Mouse (Mus musculus): ENCODE measurements around the gene Prg2. TPM values are rescaled to one million over a fixed set of nuclear protein-coding genes. Genes with fewer than 3 reads are reported as not detected.

Gene Prg2
- polyA plus RNA-seq, 1 experiment from 2014 or later, result 1.0 TPM

- Histone ChIP-seq H3K9me3 (ENCODE audit: control insufficient read depth, low read length) (no peaks in the 10 kb centered on the region), H3K36me3 (ENCODE audit: control insufficient read depth, insufficient read depth, low read length) (no peaks in the 10 kb centered on the region), H3K4me2 (ENCODE audit: low read depth, low read length) (no peak overlapping the region), H3K27ac (ENCODE audit: low read length) (no peak overlapping the region), H3K4me1 (ENCODE audit: control insufficient read depth, insufficient read depth, low read length) (peaks cover 27% of the 10 kb centered on the region), H3K9ac (ENCODE audit: low read depth, low read length) (no peak overlapping the region), H3K27me3 (replicated peaks; ENCODE audit: control insufficient read depth, insufficient read depth, low read length) (no peaks in the 10 kb centered on the region), H3K4me3 (ENCODE audit: low read length) (no peak overlapping the region)
- WGBS, result 80% methylated on average over 14 of the region's 14 CpGs
- ATAC-seq, result no peak
Measured at GRCm38 (mm10) chr2:85012679-85013078, 32.4 kb downstream of the Prg2 start.

DNA sequence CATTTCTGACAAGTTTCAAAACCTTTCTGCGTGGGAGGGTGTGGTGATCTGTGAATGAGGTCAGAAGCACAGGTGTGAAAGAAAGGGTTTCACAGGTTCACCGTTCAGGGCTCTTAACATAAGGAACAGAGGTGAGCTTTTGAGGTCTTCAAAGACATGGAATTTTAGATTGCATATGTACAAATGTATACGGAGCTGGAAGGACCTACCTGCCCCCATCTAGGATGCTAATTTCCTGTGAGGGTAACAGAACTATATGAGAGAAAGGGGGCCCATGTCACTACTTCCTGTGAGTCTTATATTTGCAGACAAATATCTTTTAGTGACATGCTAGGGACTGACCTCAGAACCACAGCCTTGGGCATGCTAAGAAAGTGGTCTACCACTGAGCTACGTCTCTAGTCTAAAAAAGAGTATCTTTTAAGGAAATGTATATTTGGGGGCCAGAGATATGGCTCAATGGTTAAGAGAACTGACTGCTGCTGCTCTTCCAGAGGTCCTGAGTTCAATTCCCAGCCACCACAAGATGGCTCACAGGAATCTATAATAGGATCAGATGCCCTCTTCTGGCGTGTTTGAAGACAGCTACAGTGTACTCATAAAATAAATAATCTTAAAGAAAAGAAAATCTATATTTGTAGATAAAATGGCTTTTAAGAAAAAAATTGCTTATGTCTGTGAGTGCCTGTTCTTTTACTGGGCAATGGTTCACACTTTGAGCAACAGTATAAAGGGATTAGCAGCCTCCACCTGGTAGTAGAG is 33.7 kb downstream of the Prg2 start:
- no peak for ATAC-seq
- no peak overlapping the region for H3K4me2 ChIP-seq (ENCODE audit: low read depth, low read length)

GRCm38 (mm10) chr2:85014588-85014982 is 34.3 kb downstream of the Prg2 start:
- no peaks in the 10 kb centered on the region for H3K27me3 ChIP-seq (replicated peaks; ENCODE audit: control insufficient read depth, insufficient read depth, low read length)
- no peak overlapping the region for H3K4me3 ChIP-seq (ENCODE audit: low read length)
- H3K4me1 ChIP-seq (ENCODE audit: control insufficient read depth, insufficient read depth, low read length), result peaks cover 25% of the 10 kb centered on the region
- H3K4me2 ChIP-seq (ENCODE audit: low read depth, low read length), result no peak overlapping the region
- no peak overlapping the region for H3K9ac ChIP-seq (ENCODE audit: low read depth, low read length)
- ATAC-seq, result peak; percentile 19; the same call in 1 of the 2 replicates
- H3K9me3 ChIP-seq (ENCODE audit: control insufficient read depth, low read length), result no peaks in the 10 kb centered on the region
- WGBS, result 35% methylated on average over 3 of the region's 3 CpGs
- no peak overlapping the region; the same call in 1 of the 2 replicates for H3K27ac ChIP-seq (ENCODE audit: low read length)
- no peaks in the 10 kb centered on the region for H3K36me3 ChIP-seq (ENCODE audit: control insufficient read depth, insufficient read depth, low read length)

More for the DNA sequence above, 33.7 kb downstream of the Prg2 start:
- H3K27me3 ChIP-seq (replicated peaks; ENCODE audit: control insufficient read depth, insufficient read depth, low read length), result no peaks in the 10 kb centered on the region
- WGBS, result 78% methylated on average over 5 of the region's 5 CpGs
- no peak overlapping the region for H3K4me3 ChIP-seq (ENCODE audit: low read length)
- H3K27ac ChIP-seq (ENCODE audit: low read length), result no peak overlapping the region; the same call in 1 of the 2 replicates
- H3K36me3 ChIP-seq (ENCODE audit: control insufficient read depth, insufficient read depth, low read length), result no peaks in the 10 kb centered on the region
- H3K9me3 ChIP-seq (ENCODE audit: control insufficient read depth, low read length), result no peaks in the 10 kb centered on the region
- no peak overlapping the region for H3K9ac ChIP-seq (ENCODE audit: low read depth, low read length)
- peaks cover 27% of the 10 kb centered on the region for H3K4me1 ChIP-seq (ENCODE audit: control insufficient read depth, insufficient read depth, low read length)

DNA sequence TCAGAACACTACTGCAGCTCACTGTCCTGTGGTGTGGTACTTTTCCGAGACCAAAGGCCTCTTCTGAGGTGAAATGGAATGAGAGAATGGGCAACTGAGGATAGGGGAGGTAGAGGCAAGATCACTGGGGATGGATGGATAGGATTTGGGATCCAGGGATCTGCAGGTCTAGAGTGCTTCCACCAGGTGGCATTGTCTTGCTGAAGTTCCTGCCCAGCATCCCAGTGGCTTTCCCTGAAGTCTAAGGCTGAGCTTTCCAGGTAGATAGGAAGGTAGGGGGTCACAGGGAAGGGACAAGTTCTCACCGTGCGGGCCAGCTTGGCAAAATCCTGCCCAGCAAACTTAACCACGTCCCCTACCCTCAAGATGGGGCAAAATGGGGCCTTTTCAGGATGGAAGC is 41.8 kb downstream of the Prg2 start:
- H3K27me3 ChIP-seq (replicated peaks; ENCODE audit: control insufficient read depth, insufficient read depth, low read length), result no peaks in the 10 kb centered on the region
- ATAC-seq, result peak; percentile 62
- no peak overlapping the region for H3K27ac ChIP-seq (ENCODE audit: low read length)
- 21% methylated on average over 4 of the region's 4 CpGs for whole genome bisulfite sequencing
- no peaks in the 10 kb centered on the region for H3K9me3 ChIP-seq (ENCODE audit: control insufficient read depth, low read length)
- H3K4me3 ChIP-seq (ENCODE audit: low read length), result no peak overlapping the region
- no peak overlapping the region for H3K4me2 ChIP-seq (ENCODE audit: low read depth, low read length)
- H3K9ac ChIP-seq (ENCODE audit: low read depth, low read length), result no peak overlapping the region
- no peaks in the 10 kb centered on the region for H3K4me1 ChIP-seq (ENCODE audit: control insufficient read depth, insufficient read depth, low read length)
- H3K36me3 ChIP-seq (ENCODE audit: control insufficient read depth, insufficient read depth, low read length), result no peaks in the 10 kb centered on the region

DNA sequence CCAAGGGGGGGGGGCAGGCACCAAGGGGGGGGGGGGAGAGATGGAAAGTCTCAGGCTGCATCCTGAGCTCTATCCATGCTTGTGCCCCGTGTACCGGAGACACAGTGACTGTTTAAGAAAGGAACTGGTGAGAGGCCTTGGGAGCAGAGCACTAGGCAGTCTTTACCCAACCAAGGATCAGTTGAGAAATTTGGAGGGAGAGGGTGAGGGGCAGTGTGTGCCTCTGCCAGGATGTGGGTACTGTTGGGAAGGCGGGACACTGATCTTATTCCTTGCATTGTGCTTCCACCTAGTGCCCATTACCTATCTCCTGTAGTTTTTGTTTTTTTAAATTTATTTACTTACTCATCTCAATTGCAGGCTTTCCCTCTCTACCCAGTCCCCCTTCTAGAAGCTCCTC is 45.9 kb downstream of the Prg2 start:
- no peak for ATAC-seq
- Histone ChIP-seq H3K27ac (ENCODE audit: low read length) (no peak overlapping the region), H3K9ac (ENCODE audit: low read depth, low read length) (no peak overlapping the region), H3K36me3 (ENCODE audit: control insufficient read depth, insufficient read depth, low read length) (no peaks in the 10 kb centered on the region), H3K9me3 (ENCODE audit: control insufficient read depth, low read length) (no peaks in the 10 kb centered on the region), H3K4me2 (ENCODE audit: low read depth, low read length) (no peak overlapping the region), H3K4me3 (ENCODE audit: low read length) (no peak overlapping the region), H3K27me3 (replicated peaks; ENCODE audit: control insufficient read depth, insufficient read depth, low read length) (no peaks in the 10 kb centered on the region), H3K4me1 (ENCODE audit: control insufficient read depth, insufficient read depth, low read length) (peaks cover 15% of the 10 kb centered on the region)
- WGBS, result 64% methylated on average over 3 of the region's 3 CpGs

DNA sequence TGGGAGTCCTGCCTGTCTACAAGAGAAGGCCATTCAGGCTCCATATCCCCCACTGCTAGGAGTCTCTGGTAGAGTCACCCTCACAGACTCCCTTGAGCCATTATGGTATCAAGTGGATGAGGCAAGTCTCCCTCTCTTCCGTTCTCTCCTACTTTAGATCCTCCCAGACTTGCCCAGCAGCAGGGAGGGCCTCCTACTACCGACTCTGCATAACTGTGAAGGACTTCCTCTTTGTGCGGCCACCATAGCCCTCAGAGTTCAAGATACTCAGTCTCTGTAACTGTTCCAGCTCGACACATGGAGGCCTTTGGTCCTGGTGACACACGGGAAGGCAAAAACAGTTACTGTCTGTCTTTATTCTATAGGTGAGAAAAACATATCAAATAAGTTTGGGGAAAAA is 47.0 kb downstream of the Prg2 start:
- H3K27ac ChIP-seq (ENCODE audit: low read length), result no peak overlapping the region
- WGBS, result 69% methylated on average over 5 of the region's 5 CpGs
- no peak overlapping the region for H3K4me2 ChIP-seq (ENCODE audit: low read depth, low read length)
- H3K4me3 ChIP-seq (ENCODE audit: low read length), result no peak overlapping the region
- no peak for ATAC-seq
- H3K36me3 ChIP-seq (ENCODE audit: control insufficient read depth, insufficient read depth, low read length), result no peaks in the 10 kb centered on the region
- no peaks in the 10 kb centered on the region for H3K9me3 ChIP-seq (ENCODE audit: control insufficient read depth, low read length)
- H3K4me1 ChIP-seq (ENCODE audit: control insufficient read depth, insufficient read depth, low read length), result peaks cover 15% of the 10 kb centered on the region
- H3K9ac ChIP-seq (ENCODE audit: low read depth, low read length), result no peak overlapping the region
- H3K27me3 ChIP-seq (replicated peaks; ENCODE audit: control insufficient read depth, insufficient read depth, low read length), result no peaks in the 10 kb centered on the region

DNA sequence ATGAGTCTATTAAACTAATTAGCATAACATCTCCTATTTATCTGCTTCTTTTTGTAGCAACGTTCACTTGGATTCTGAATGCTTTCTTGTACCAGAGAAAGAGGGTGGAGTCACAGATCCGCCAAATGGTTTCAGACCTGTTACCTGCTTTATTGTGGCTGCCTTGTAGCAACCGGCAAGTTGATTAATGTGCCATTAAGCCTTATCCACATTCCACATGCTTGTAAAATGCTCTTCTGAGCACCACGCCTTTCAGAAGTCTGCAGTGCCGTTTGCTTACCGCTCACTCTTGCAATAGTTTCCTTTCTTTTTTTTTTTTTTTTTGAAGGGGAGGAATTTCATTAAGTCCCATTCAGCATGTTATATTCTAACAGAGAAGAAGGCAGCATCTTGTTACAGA is 49.6 kb downstream of the Prg2 start:
- Histone ChIP-seq H3K9ac (ENCODE audit: low read depth, low read length) (no peak overlapping the region), H3K27ac (ENCODE audit: low read length) (no peak overlapping the region), H3K36me3 (ENCODE audit: control insufficient read depth, insufficient read depth, low read length) (no peaks in the 10 kb centered on the region), H3K27me3 (replicated peaks; ENCODE audit: control insufficient read depth, insufficient read depth, low read length) (no peaks in the 10 kb centered on the region), H3K4me3 (ENCODE audit: low read length) (no peak overlapping the region), H3K4me2 (ENCODE audit: low read depth, low read length) (no peak overlapping the region), H3K9me3 (ENCODE audit: control insufficient read depth, low read length) (no peaks in the 10 kb centered on the region), H3K4me1 (ENCODE audit: control insufficient read depth, insufficient read depth, low read length) (peaks cover 15% of the 10 kb centered on the region)
- WGBS, result 22% methylated on average over 6 of the region's 6 CpGs
- ATAC-seq, result peak; percentile 70

GRCm38 (mm10) chr2:85030989-85031388 is 50.7 kb downstream of the Prg2 start:
- H3K9ac ChIP-seq (ENCODE audit: low read depth, low read length), result no peak overlapping the region
- no peak overlapping the region for H3K27ac ChIP-seq (ENCODE audit: low read length)
- H3K9me3 ChIP-seq (ENCODE audit: control insufficient read depth, low read length), result no peaks in the 10 kb centered on the region
- H3K4me3 ChIP-seq (ENCODE audit: low read length), result no peak overlapping the region
- H3K4me2 ChIP-seq (ENCODE audit: low read depth, low read length), result no peak overlapping the region
- WGBS, result 57% methylated on average over 6 of the region's 6 CpGs
- no peak for ATAC-seq
- H3K36me3 ChIP-seq (ENCODE audit: control insufficient read depth, insufficient read depth, low read length), result no peaks in the 10 kb centered on the region
- H3K27me3 ChIP-seq (replicated peaks; ENCODE audit: control insufficient read depth, insufficient read depth, low read length), result no peaks in the 10 kb centered on the region
- H3K4me1 ChIP-seq (ENCODE audit: control insufficient read depth, insufficient read depth, low read length), result peaks cover 15% of the 10 kb centered on the region

GRCm38 (mm10) chr2:85033121-85033520 is 52.9 kb downstream of the Prg2 start:
- 77% methylated on average over 2 of the region's 2 CpGs for WGBS

More at GRCm38 (mm10) chr2:85033121-85033520, 52.9 kb downstream of the Prg2 start:
- Histone ChIP-seq H3K27ac (ENCODE audit: low read length) (no peak overlapping the region), H3K36me3 (ENCODE audit: control insufficient read depth, insufficient read depth, low read length) (no peaks in the 10 kb centered on the region), H3K4me3 (ENCODE audit: low read length) (no peak overlapping the region), H3K9me3 (ENCODE audit: control insufficient read depth, low read length) (no peaks in the 10 kb centered on the region), H3K4me2 (ENCODE audit: low read depth, low read length) (no peak overlapping the region), H3K9ac (ENCODE audit: low read depth, low read length) (no peak overlapping the region), H3K27me3 (replicated peaks; ENCODE audit: control insufficient read depth, insufficient read depth, low read length) (no peaks in the 10 kb centered on the region), H3K4me1 (ENCODE audit: control insufficient read depth, insufficient read depth, low read length) (peaks cover 17% of the 10 kb centered on the region)
- no peak for ATAC-seq

Measured in intestine, embryonic 16.5 days (tissue).